Mouse (Mus musculus) heart, embryonic 14.5 days (tissue): ENCODE results near the gene Cldn3. TPM values are rescaled to one million over a fixed set of nuclear protein-coding genes. Genes with fewer than 3 reads are reported as not detected.

Source experiments
- ATAC-seq: fragments of 200-750 bp; cut with Nextera tagmentation; 2 replicates; pipeline ENCODE4 v1.8.0; 2017; ENCODE audit warnings: low read depth, moderate TSS enrichment; ENCODE audit not compliant: insufficient number of reproducible peaks, insufficient read depth, low FRiP score
- H3K27ac ChIP-seq, 2 experiments: fragments of 200-500 bp in 1 of 2; fragments of 300-500 bp in 1 of 2; sonication (generic) in 1 of 2; replicated peaks in 1 of 2; 2 replicates each; pipeline ENCODE4 v1.5.1; 2012 to 2014; ENCODE audit warnings: low read depth in 2 of 2, low read length in 2 of 2, control low read depth in 1 of 2, mild to moderate bottlenecking in 1 of 2, mixed read lengths in 1 of 2; ENCODE audit not compliant: control insufficient read depth in 1 of 2, insufficient read depth in 1 of 2
- H3K27me3 ChIP-seq: fragments of 300-500 bp; sonication (generic); 2 replicates; pipeline ENCODE4 v1.6.1; 2014; ENCODE audit warnings: mild to moderate bottlenecking, low read length, control low read depth; ENCODE audit not compliant: control insufficient read depth, insufficient read depth
- H3K36me3 ChIP-seq: fragments of 300-500 bp; sonication (generic); 2 replicates; pipeline ENCODE4 v1.6.1; 2014; ENCODE audit warnings: mild to moderate bottlenecking, control low read depth, low read length, mixed read lengths; ENCODE audit not compliant: control insufficient read depth, insufficient read depth
- H3K4me1 ChIP-seq, 2 experiments: fragments of 200-500 bp in 1 of 2; fragments of 300-500 bp in 1 of 2; sonication (generic) in 1 of 2; 2 replicates each; pipeline ENCODE4 v1.6.1; 2012 to 2014; ENCODE audit warnings: low read length in 2 of 2, control low read depth in 1 of 2, mixed read lengths in 1 of 2; ENCODE audit not compliant: control insufficient read depth in 2 of 2, insufficient read depth in 2 of 2
- H3K4me2 ChIP-seq: fragments of 300-500 bp; sonication (generic); 2 replicates; pipeline ENCODE4 v1.6.1; 2014; ENCODE audit warnings: mild to moderate bottlenecking, low read length
- H3K4me3 ChIP-seq, 2 experiments: fragments of 200-500 bp in 1 of 2; fragments of 300-500 bp in 1 of 2; sonication (generic) in 1 of 2; 2 replicates each; pipeline ENCODE4 v1.5.1; 2012 to 2014; ENCODE audit warnings: low read length in 2 of 2, mild to moderate bottlenecking in 2 of 2, control low read depth in 1 of 2, low read depth in 1 of 2, moderate library complexity in 1 of 2; ENCODE audit not compliant: control insufficient read depth in 1 of 2, insufficient read depth in 1 of 2
- H3K9ac ChIP-seq: fragments of 300-500 bp; sonication (generic); 2 replicates; pipeline ENCODE4 v1.6.1; 2014; ENCODE audit warnings: mild to moderate bottlenecking, low read length
- H3K9me3 ChIP-seq: fragments of 300-500 bp; sonication (generic); 2 replicates; pipeline ENCODE4 v1.6.1; 2016; ENCODE audit warnings: low read length, control low read depth; ENCODE audit not compliant: control insufficient read depth
- WGBS: fragments of 180-500 bp; shearing (Covaris S2); extraction: QIAGEN DNeasy Blood & Tissue Kit; methylation state at CpG from one replicate; pipeline ENCODE4 v1.1.7; 2014; 5-methylcytosine and 5-hydroxymethylcytosine counted together
- polyA plus RNA-seq: library from polyadenylated mRNA; unstranded; fragments of >200 nt; fragmentation: Nextera tagmentation; extraction: Ambion mirVana; gene quantifications from 2 replicates; pipeline ENCODE4 v1.2.1, GENCODE M21; 2014

Gene Cldn3
- polyA plus RNA-seq, 1 experiment from 2014 or later, result 2.2 TPM

DNA sequence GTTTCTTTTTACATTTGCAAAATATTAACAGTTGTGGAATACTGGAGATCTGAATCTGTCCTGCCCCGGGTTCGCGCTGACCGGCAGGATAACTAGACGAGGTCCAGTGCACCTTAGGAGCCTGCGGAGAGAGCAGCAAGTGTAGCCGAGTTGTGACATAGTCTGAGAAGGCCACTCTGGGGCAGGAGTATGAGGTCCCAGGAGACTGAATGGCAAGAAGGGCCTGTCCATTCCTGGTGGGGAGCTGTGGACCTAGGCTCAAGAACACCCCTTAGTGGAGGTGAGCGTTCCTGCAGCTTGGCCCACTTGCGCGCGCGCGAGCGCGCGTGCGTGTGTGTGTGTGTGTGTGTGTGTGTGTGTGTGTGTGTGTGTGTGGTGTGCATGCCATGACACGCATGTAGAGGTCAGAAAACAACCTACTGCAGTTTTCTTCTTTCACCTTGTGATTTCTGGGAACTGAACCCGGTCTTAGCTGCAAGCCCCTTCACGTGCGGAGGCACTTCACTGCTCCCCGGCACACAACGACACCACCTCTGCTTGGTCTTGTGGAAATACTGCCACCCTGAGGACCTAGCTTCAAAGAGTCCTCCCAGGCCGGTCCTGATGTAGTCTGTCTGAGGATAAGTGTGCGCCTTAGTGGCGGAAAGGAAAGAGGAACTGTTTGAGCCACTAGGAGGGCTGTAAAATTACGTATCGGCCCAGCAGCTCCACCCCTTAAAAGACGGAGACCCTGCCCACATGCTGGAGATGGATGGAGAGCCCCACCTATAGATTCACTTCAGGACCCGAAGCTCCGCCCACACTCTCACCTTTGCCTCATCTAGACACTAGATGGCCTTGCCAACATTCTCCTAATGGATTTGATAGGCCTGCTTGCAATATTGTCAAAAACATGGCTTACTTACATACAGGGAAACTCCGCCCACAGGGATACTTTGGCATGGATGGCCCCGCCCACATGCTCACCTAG lies 19.9 kb upstream of the Cldn3 start:
- H3K4me1 ChIP-seq, result peaks cover 4 to 12% of the 10 kb centered on the region in 2 experiments; a peak in 3 of 4 replicates
- 4% methylated on average over 32 of the region's 33 CpGs for WGBS
- H3K4me2 ChIP-seq, result peak overlapping the region; percentile 61
- H3K36me3 ChIP-seq, result no peaks in the 10 kb centered on the region
- peak overlapping the region; percentile 59 for H3K9ac ChIP-seq
- H3K27ac ChIP-seq, result no peak overlapping the region
- peak; percentile 41 for ATAC-seq
- peaks cover 8% of the 10 kb centered on the region; the same call in 1 of the 2 replicates for H3K27me3 ChIP-seq
- peak overlapping the region; percentile 17 to 26; a peak in 3 of 4 replicates for H3K4me3 ChIP-seq
- no peaks in the 10 kb centered on the region for H3K9me3 ChIP-seq

DNA sequence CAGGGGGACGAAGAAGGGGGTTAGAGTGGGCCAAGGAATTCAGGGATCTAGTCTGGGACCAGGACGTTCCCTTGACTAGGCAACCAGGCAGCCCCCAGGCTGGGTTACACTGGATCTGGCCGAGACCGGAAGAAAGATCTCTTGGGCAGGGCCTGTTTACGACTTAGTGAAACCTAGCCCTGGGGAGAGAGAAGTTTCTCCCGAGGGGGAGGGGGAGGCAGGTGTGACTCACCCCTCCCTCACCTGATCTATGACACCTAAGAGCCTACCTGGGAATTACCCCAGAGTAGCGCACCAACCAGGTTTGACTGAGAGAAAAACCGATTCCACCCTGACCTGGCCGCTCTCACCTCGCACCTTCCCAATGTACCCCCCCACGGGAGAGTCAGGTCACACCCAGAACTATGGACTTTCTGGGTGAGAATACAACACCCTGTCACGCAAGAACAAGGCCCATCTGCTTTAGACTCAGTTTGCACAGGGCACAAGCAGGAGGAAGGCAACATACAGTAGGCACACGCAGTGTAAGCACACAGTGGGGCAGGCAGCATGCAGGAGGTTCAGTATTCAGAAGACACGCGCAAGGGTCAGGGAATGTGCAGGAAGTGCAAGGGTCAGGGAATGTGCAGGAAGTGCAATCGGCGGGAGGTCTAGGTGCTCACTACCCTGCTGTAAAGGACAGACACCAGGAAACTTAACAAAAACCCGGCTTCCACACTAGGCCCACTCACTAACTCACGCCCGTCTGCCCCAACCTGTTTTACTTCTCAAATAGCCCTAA lies 18.7 kb upstream of the Cldn3 start:
- Histone ChIP-seq H3K27me3 (peaks cover 8% of the 10 kb centered on the region; the same call in 1 of the 2 replicates), H3K4me3 (no peak overlapping the region), H3K36me3 (no peaks in the 10 kb centered on the region), H3K27ac (no peak overlapping the region), H3K9ac (no peak overlapping the region), H3K9me3 (no peaks in the 10 kb centered on the region), H3K4me2 (no peak overlapping the region), H3K4me1 (peaks cover 4 to 12% of the 10 kb centered on the region in 2 experiments; a peak in 3 of 4 replicates)
- WGBS, result 74% methylated on average over 20 of the region's 20 CpGs
- no peak for ATAC-seq

DNA sequence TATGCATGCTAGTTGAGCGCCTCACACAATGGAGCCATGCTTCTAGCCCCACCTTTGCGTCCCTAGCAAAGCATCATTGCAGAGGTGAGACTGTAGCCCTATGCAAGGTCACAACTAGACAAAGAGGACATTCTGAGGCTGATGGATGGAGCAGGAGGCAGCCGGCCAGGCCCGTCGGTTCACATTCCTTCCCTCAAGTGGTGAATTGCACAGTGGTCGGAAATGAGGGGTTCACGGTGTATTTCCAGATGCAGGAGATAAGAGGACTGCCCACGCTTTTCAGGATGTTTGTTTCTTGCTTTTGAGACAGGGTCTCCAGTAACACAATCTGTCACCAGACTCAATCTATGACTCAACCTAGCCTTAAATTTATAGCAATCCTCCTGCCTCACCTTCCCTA lies 15.3 kb upstream of the Cldn3 start:
- Histone ChIP-seq H3K27me3 (peaks cover 8% of the 10 kb centered on the region; the same call in 1 of the 2 replicates), H3K36me3 (no peaks in the 10 kb centered on the region), H3K4me1 (peaks cover 4 to 13% of the 10 kb centered on the region in 2 experiments; a peak in 3 of 4 replicates), H3K27ac (no peak overlapping the region), H3K4me3 (no peak overlapping the region), H3K9me3 (no peaks in the 10 kb centered on the region), H3K9ac (no peak overlapping the region), H3K4me2 (no peak overlapping the region)
- ATAC-seq, result no peak
- 47% methylated on average over 8 of the region's 8 CpGs for WGBS

DNA sequence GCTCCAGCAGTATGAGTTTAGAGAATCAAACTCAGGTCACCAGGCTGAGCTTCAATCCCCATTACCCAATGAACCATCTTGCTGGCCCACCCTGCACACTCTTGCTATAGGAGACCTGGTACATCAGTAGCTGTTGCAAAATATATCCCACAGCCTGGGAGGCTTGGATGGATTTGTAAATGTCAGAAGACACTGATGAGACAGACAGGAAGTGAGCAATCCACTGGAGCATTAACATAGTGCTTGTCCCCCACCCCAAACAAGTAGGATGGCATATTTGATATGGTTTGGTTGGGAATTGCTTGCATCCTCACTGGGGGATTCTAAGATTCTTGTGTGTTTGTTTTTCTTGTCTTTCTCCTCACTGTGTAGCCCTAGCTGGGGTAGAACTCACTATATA lies 12.9 kb upstream of the Cldn3 start:
- H3K9me3 ChIP-seq, result no peaks in the 10 kb centered on the region
- H3K9ac ChIP-seq, result no peak overlapping the region
- no peaks in the 10 kb centered on the region for H3K36me3 ChIP-seq
- H3K4me1 ChIP-seq, result peaks cover 0 to 4% of the 10 kb centered on the region in 2 experiments; a peak in 1 of 4 replicates
- no peak overlapping the region for H3K4me2 ChIP-seq
- no peaks in the 10 kb centered on the region for H3K27me3 ChIP-seq
- H3K4me3 ChIP-seq, result no peak overlapping the region
- H3K27ac ChIP-seq, result no peak overlapping the region
- no peak for ATAC-seq

DNA sequence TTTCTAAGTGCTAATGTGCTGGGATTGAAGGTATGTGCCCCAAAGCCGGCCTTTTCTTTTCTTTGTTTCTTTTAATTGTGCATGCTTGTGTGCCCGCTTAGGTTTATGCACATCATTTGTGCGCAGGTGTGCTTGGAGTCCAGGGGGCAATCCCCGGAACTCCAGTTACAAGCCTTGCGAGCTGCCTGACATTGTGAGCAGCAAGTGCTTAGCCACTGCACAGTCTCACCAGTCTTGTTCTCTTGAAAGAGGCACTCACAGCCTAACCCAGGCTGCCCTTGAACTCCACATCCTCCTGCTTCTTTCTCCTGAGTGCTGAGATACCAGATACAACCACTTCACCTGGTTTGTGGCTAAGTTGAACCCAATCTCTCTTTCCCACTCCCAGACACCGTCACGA lies 12.5 kb upstream of the Cldn3 start:
- Histone ChIP-seq H3K4me2 (no peak overlapping the region), H3K4me1 (peaks cover 0 to 4% of the 10 kb centered on the region in 2 experiments; a peak in 1 of 4 replicates), H3K4me3 (no peak overlapping the region), H3K9ac (no peak overlapping the region), H3K9me3 (no peaks in the 10 kb centered on the region), H3K36me3 (no peaks in the 10 kb centered on the region), H3K27ac (no peak overlapping the region), H3K27me3 (no peaks in the 10 kb centered on the region)
- WGBS, result 84% methylated on average over 7 of the region's 7 CpGs
- no peak for ATAC-seq

DNA sequence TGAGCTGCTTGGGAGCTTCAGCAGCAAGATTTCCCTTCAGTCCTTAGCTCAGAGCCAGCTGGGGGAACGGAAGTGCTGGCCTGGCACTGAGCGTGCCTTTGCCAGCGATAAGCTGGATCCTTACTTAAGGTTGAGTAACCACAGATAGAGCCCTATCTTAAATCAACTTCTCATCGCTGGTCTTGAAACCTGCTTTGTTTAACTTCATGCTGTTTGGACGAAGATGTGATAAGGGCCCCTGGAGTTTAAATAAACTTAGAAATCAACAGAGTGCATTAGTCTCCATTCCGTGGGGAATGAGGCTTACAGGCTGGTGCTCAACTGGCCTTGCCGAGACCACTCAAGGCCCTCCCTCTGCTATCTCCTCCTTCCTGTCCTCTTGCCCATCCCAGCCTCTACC lies 11.7 kb upstream of the Cldn3 start:
- Histone ChIP-seq H3K4me1 (peaks cover 0 to 4% of the 10 kb centered on the region in 2 experiments; a peak in 1 of 4 replicates), H3K27ac (peak overlapping the region in 1 of 2 experiments; percentile 17; a peak in 1 of 4 replicates), H3K4me2 (peak overlapping the region; percentile 16; the same call in 1 of the 2 replicates), H3K27me3 (no peaks in the 10 kb centered on the region), H3K36me3 (no peaks in the 10 kb centered on the region), H3K9me3 (no peaks in the 10 kb centered on the region), H3K4me3 (no peak overlapping the region), H3K9ac (no peak overlapping the region)
- no peak for ATAC-seq
- WGBS, result 6% methylated on average over 7 of the region's 7 CpGs

DNA sequence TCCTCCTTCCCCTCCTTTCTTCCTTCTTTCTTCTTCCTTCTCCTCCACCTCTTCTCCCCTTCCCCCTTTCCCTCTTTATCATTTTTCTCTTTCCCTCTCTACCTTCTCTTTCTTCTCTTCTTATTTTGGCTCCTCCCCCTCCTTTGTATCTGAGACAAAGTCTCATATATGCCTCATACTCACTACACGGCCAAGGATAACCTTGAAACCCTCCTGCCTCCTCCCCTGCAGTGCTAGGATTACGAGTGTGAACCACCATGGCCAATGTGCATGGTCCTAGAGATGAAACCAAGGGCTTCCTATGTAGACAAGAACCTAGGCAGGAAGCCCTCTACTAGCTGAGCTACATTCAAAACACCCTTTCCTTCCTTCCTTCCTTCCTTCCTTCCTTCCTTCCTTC lies 11.1 kb upstream of the Cldn3 start:
- ATAC-seq, result no peak
- Histone ChIP-seq H3K27me3 (no peaks in the 10 kb centered on the region), H3K4me2 (0 out of 2 replicates have a peak overlapping the region, but pooled peaks have one; percentile 16), H3K27ac (no peak overlapping the region), H3K9ac (no peak overlapping the region), H3K36me3 (no peaks in the 10 kb centered on the region), H3K4me1 (peaks cover 0 to 4% of the 10 kb centered on the region in 2 experiments; a peak in 1 of 4 replicates), H3K9me3 (no peaks in the 10 kb centered on the region), H3K4me3 (no peak overlapping the region)
- WGBS, result 45% methylated on average over 2 of the region's 2 CpGs
